Mouse (Mus musculus) kidney, postnatal 25 days (tissue): ENCODE measurements around the gene Cited2.
A peak's percentile ranks its signal among the peaks of the same experiment; 100 is the strongest.

Experiments used
- DNase-seq, 2 experiments: peaks; one replicate each; pipeline ENCODE4 v3.0.0; 2021; ENCODE audit warnings: mixed read lengths in 2 of 2

The Cited2 gene

GRCm38 (mm10) chr10:17722653-17723410 lies at the start of gene Cited2:
TSS of gene Cited2 (plus strand) at chr10:17723218.
- DNase-seq, result peak; percentile 97

- DNase-seq, result no peak
These were observed 48.6 kb upstream of the Cited2 start for GRCm38 (mm10) chr10:17674454-17674853.

- no peak for DNase-seq
These were observed 48.1 kb upstream of the Cited2 start for GRCm38 (mm10) chr10:17674869-17675268.

DNA sequence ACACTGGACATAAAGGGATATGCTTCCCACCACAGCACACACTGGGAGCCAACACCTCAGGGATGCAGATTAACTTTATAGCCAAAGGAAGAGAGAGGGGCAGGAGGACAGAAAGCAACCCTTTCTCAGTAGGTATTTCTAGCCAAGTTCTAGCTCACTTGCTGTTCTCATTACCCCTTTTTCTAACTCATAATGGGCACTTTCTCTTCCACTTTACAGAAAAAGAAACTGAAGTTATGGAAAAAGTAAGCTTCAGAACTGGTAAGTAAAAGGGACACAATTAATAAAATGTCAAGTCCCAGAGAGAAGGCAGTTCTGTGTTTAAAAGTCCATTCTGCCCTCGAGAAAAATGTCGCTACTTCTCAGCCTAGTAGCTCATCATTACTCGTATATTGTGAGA lies 46.6 kb upstream of the Cited2 start:
- no peak for DNase-seq

DNA sequence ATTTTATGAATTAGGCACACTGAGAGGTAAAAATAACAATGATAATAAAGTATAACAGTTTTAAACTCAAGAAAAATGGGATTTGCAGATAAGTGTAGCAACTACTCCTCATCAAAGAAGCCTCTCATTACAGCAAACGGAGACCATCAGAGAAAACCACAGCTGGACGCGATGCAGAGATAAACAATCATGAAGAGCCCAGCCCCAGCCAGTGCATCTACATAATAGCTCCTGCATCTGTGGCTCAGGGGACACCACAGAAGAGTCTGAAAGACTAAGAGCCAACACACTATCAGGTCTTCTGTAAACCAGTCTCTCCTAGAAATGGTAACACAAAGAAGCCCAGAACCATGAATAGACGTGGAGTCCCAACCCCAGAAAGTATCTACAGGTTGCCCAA lies 45.7 kb upstream of the Cited2 start:
- DNase-seq, result no peak

GRCm38 (mm10) chr10:17680432-17681382 lies 42.3 kb upstream of the Cited2 start:
- DNase-seq, result peak; percentile 51 to 72

GRCm38 (mm10) chr10:17681386-17681785 lies 41.6 kb upstream of the Cited2 start:
- DNase-seq, result no peak

- DNase-seq, result peak in 1 of 2 experiments; percentile 44
These were observed 39.1 kb upstream of the Cited2 start for GRCm38 (mm10) chr10:17683852-17684428.

GRCm38 (mm10) chr10:17689806-17690205 lies 33.2 kb upstream of the Cited2 start:
- DNase-seq, result no peak

DNA sequence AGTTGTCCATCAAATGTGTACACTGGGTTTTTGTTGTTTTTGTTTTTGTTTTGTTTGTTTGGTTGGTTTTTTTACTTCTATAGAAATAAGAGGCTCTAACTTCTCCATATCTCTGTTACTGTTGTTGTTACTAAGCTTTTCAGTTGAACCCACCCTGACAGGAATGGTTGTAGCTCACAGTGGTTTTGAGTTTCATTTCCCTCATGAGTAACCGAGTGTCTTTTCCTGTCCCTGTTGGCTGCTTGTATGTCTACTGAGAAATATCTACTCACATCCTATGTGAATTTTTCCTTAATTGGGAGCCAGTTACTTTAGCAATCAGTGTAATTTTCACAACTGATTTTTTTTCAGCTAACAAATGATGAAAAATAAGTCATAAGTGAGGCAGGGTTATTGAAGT lies 31.3 kb upstream of the Cited2 start:
- no peak for DNase-seq

- DNase-seq, result peak in 1 of 2 experiments; percentile 40
These were observed 27.2 kb upstream of the Cited2 start for GRCm38 (mm10) chr10:17695801-17696200.

DNA sequence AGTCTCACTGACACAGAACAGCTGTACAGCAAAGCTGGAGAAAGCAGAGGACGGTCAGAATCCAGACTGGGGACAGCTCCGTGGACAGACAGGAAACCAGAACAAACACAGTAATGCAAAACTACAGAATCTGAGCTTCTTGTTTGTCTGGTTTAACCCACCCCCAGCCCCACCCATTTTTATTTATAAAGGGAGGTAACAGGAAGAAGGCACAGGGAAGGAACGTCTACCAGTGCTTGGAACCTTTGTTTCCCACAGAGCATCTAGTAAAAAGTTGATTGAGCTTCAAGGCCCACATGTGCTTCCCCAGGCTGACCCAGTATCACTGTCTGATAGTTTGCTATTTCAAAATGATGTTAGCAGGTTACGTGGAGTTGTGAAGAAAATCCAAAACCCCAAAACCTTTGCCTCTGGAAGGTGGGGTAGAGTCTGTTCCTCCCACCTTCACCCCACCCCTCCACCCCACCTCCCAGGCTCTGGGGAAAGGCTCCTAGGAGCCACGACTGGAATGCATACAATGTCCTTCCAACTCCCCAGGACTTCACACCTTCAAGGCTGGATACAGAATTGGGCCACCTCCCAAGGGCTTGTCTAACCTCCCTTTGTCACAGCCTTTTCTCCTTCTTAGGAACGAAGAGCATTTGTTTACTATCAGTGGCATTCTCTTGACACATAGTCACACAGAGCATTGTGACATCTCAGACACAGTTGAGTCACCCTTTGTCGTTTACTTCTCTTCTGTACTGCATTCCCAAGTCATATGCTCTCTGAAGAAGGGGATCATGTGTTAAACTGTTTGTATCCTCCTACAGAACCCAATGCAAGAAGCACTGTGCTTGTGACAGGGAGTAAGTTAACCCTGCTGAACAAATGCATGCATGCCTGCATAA lies 25.4 kb upstream of the Cited2 start:
- DNase-seq, result no peak

DNA sequence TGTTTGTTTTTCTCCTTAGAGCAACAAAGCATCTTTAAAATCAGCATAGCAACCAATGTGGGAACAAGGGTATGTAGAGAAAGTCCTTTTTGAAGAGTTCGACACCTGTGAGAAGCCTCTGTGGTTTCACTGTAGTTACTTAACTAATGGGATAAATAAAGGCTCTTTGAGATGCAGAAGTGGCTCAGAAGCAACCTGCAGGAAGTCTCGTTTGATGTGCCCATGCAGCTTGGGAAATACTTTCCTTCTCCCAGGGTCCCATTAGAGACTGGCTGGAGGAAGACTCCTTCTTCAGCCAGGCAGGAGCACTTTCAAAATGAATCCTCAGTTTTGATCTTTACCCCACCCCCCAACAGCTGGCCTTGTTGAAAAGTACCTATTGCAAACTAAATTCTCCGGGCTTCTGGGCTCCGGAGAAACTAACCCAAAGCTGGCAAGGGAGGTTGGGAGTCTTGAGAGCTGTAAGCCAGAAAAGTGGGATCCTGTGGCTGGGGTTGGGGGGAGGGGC lies 17.5 kb upstream of the Cited2 start:
- no peak for DNase-seq

DNA sequence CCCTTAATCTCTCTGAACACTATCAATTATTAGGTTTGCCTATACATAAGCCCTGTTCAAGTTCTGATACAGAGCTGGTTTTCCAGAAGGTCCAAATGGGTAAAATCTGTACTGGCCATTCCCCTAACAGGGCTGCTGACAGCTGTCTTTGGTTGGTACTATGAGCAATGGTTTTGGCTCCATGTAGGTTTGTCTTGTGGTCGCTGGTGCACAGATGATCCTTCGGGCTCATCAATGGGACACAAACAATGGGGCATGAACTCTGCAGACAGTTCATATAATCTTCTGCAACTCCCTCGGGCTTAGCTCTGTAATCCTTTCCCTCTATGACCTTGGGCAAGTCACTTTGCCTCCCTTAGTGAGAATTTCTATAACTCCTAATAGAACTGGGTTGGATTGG lies 12.3 kb upstream of the Cited2 start:
- no peak for DNase-seq

DNA sequence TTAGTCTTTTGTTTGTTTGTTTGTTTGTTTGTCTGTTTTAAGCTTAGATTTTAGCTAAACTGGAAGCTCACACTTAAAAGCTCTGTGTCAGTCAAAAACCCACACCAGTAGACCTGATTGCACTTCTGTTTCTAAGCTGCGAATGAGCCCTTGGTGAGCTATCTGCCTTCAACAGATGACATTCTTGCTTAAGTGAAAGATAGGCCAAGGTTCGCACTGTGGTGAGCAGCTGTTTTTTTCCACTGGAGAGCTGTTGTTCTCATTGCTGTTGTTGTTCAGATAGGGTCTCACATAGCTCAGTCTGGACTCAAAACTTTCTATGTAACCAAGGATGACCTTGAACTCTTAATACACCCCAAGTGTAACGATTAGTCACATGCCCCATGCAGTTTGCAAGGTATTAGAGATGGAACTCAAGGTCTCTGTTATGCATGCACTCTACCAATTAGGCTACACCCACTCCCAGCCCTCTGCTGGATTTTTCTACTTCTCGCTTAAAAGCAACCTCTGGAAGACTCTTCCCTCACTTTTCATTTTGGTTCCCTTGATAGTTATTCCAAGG lies 3.9 kb upstream of the Cited2 start:
- DNase-seq, result no peak

GRCm38 (mm10) chr10:17719646-17720045 lies 3.4 kb upstream of the Cited2 start:
- DNase-seq, result no peak

GRCm38 (mm10) chr10:17720891-17721601 lies 2.0 kb upstream of the Cited2 start:
- no peak for DNase-seq

GRCm38 (mm10) chr10:17721602-17722121 lies 1.4 kb upstream of the Cited2 start:
- peak; percentile 40 to 58 for DNase-seq

GRCm38 (mm10) chr10:17722158-17722557 lies 860 bp upstream of the Cited2 start:
- peak; percentile 96 to 97 for DNase-seq

DNA sequence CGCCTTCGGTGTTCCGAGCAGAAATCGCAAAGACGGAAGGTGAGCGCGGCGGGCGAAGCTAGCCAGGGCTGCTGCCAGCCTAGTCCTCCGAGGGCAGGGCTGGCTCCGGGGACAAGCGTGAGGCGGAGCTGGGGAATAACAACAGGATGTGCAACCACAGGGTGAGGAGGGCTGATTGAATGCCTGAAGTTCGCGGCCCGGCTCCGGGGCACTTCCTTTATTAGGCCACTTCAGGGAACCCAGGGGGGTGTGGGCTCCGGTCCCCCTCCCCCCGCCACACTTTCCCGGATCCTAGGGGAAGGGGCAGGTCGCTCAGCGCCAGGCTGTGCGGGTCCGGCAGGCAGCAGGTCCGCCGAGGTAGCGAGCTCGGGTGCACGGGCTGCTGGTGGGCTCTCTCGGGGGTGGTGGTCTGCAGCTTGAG lies 413 bp downstream of the Cited2 start:
- DNase-seq, result peak in 1 of 2 experiments; percentile 68
